Comparison of ENCODE assay signal across 8 mouse cellular contexts in genomic region chr9:107289211-107290076, GRCm38 (mm10). TPM values are rescaled to one million over a fixed set of nuclear protein-coding genes. Genes with fewer than 3 reads are reported as not detected.
A peak's percentile ranks its signal among the peaks of the same experiment; 100 is the strongest.
DNase-seq lines count a peak whose midpoint lies in the region; ATAC-seq and TF ChIP-seq lines count a peak whose summit lies in the region.

TSS of gene Mapkapk3 (minus strand) at chr9:107289877.

- TF ChIP-seq POLR2A in olfactory bulb, adult 2 months (IDR thresholded peaks at IDR 0.05; ENCODE audit: insufficient read depth, low read depth, low read length) = 0 out of 2 replicates have a peak, but pooled peaks have one; percentile 7

- peak within 1 kb of the TSS; percentile 47 for H3K9ac ChIP-seq in forebrain, embryonic 11.5 days (ENCODE audit: low read length)
- H3K9ac ChIP-seq in heart, postnatal 0 days (replicated peaks; ENCODE audit: low read depth, low read length) = peak within 1 kb of the TSS; percentile 61
- peak within 1 kb of the TSS; percentile 67 for H3K9ac ChIP-seq in lung, embryonic 16.5 days (ENCODE audit: low read length)

- ATAC-seq in forebrain, embryonic 11.5 days (replicated peaks; ENCODE audit: low FRiP score) = peak; percentile 81
- peak; percentile 91 for ATAC-seq in heart, postnatal 0 days (ENCODE audit: insufficient read depth, low read depth)
- ATAC-seq in lung, embryonic 16.5 days (ENCODE audit: low read depth) = peak; percentile 84

- TF ChIP-seq EP300 in heart, postnatal 0 days (IDR thresholded peaks at IDR 0.05; ENCODE audit: low read depth) = no peak

- peaks cover 11% of the 10 kb centered on the region; the same call in 1 of the 2 replicates for H3K4me1 ChIP-seq in brown adipose tissue, adult 24 weeks (ENCODE audit: control insufficient read depth, insufficient read depth, insufficient read length, low read length)
- peaks cover 7% of the 10 kb centered on the region; the same call in 1 of the 2 replicates for H3K4me1 ChIP-seq in forebrain, embryonic 11.5 days (replicated peaks; ENCODE audit: control insufficient read depth, insufficient read depth, low read length)
- peaks cover 12% of the 10 kb centered on the region; the same call in 1 of the 2 replicates for H3K4me1 ChIP-seq in heart, postnatal 0 days (ENCODE audit: control insufficient read depth, insufficient read depth)
- peaks cover 11% of the 10 kb centered on the region for H3K4me1 ChIP-seq in lung, embryonic 16.5 days (replicated peaks; ENCODE audit: control insufficient read depth, insufficient read depth, low read length)
- H3K4me1 ChIP-seq in olfactory bulb, adult 2 months (ENCODE audit: control insufficient read depth, insufficient read depth, low read length) = peaks cover 10% of the 10 kb centered on the region

- peak within 1 kb of the TSS; percentile 81 for H3K4me2 ChIP-seq in forebrain, embryonic 11.5 days (ENCODE audit: low read depth, low read length, severe bottlenecking)
- peak within 1 kb of the TSS; percentile 66 for H3K4me2 ChIP-seq in heart, postnatal 0 days (ENCODE audit: low read depth, low read length)
- peak within 1 kb of the TSS; percentile 78 for H3K4me2 ChIP-seq in lung, embryonic 16.5 days (ENCODE audit: low read depth, low read length)

- WGBS in forebrain, embryonic 11.5 days = 2% methylated on average over 46 of the region's 49 CpGs
- 3% methylated on average over 49 of the region's 49 CpGs for WGBS in heart, postnatal 0 days
- 3% methylated on average over 49 of the region's 49 CpGs for WGBS in lung, embryonic 16.5 days
- WGBS in olfactory bulb, adult 2 months = 6% methylated on average over 49 of the region's 49 CpGs

- no peaks in the 10 kb centered on the region for H3K36me3 ChIP-seq in forebrain, embryonic 11.5 days (ENCODE audit: control insufficient read depth, insufficient read depth, low read length)
- no peaks in the 10 kb centered on the region for H3K36me3 ChIP-seq in heart, postnatal 0 days (replicated peaks; ENCODE audit: control insufficient read depth, insufficient read depth, low read length)
- H3K36me3 ChIP-seq in lung, embryonic 16.5 days (ENCODE audit: control insufficient read depth, insufficient read depth, low read length) = no peaks in the 10 kb centered on the region

- H3K27me3 ChIP-seq in forebrain, embryonic 11.5 days (ENCODE audit: control insufficient read depth, insufficient read depth, low read length) = peaks cover 5% of the 10 kb centered on the region; the same call in 1 of the 2 replicates
- no peaks in the 10 kb centered on the region for H3K27me3 ChIP-seq in heart, postnatal 0 days (ENCODE audit: control insufficient read depth, insufficient read depth, low read length)
- no peaks in the 10 kb centered on the region for H3K27me3 ChIP-seq in lung, embryonic 16.5 days (ENCODE audit: control insufficient read depth, insufficient read depth, low read depth, low read length)

- DNase-seq in ES-CJ7 (ENCODE audit: low read depth, low spot score) = peak; percentile 81
- peak; percentile 89 for DNase-seq in forebrain, embryonic 11.5 days (ENCODE audit: low spot score)
- peak; percentile 96 for DNase-seq in heart, postnatal 0 days (ENCODE audit: low spot score)
- DNase-seq in kidney, postnatal 36 days = peak; percentile 95
- peak; percentile 89 for DNase-seq in thymus, postnatal 25 days

- peak within 1 kb of the TSS; percentile 96 for H3K27ac ChIP-seq in brown adipose tissue, adult 24 weeks (replicated peaks; ENCODE audit: low read depth, low read length)
- H3K27ac ChIP-seq in forebrain, embryonic 11.5 days (ENCODE audit: low read depth, low read length) = no peak within 1 kb of the TSS
- peak within 1 kb of the TSS; percentile 69 for H3K27ac ChIP-seq in heart, postnatal 0 days (ENCODE audit: low read depth)
- H3K27ac ChIP-seq in lung, embryonic 16.5 days (ENCODE audit: low read length) = peak within 1 kb of the TSS; percentile 91
- no peak within 1 kb of the TSS for H3K27ac ChIP-seq in olfactory bulb, adult 2 months (ENCODE audit: insufficient read depth, low read depth, low read length)

- TF ChIP-seq CTCF in heart, postnatal 0 days (IDR thresholded peaks at IDR 0.05; ENCODE audit: low read depth) = peak; percentile 35
- no peak; the same call in 1 of the 2 replicates for TF ChIP-seq CTCF in olfactory bulb, adult 2 months (IDR thresholded peaks at IDR 0.05; ENCODE audit: insufficient read depth, low read depth, low read length)

- no peaks in the 10 kb centered on the region for H3K9me3 ChIP-seq in forebrain, embryonic 11.5 days (ENCODE audit: control insufficient read depth, low read length)
- H3K9me3 ChIP-seq in heart, postnatal 0 days (replicated peaks; ENCODE audit: control insufficient read depth, low read length) = no peaks in the 10 kb centered on the region
- no peaks in the 10 kb centered on the region for H3K9me3 ChIP-seq in lung, embryonic 16.5 days (ENCODE audit: control insufficient read depth, low read length)

- peak within 1 kb of the TSS; percentile 87 for H3K4me3 ChIP-seq in brown adipose tissue, adult 24 weeks (ENCODE audit: insufficient read depth, low read depth, low read length)
- peak within 1 kb of the TSS; percentile 42 for H3K4me3 ChIP-seq in forebrain, embryonic 11.5 days (ENCODE audit: low read depth, low read length)
- peak within 1 kb of the TSS; percentile 61 for H3K4me3 ChIP-seq in heart, postnatal 0 days (ENCODE audit: low read depth, low read length)
- peak within 1 kb of the TSS; percentile 58 for H3K4me3 ChIP-seq in lung, embryonic 16.5 days (ENCODE audit: low read length)
- peak within 1 kb of the TSS; percentile 42 for H3K4me3 ChIP-seq in olfactory bulb, adult 2 months (ENCODE audit: insufficient read depth, low read depth, low read length)

RNA-seq across cellular contexts. Expression of gene Mapkapk3, which starts in this region (rescaled TPM):
- polyA plus RNA-seq in brown adipose tissue, adult 24 weeks (2012; ENCODE audit: insufficient read depth, insufficient read length, missing spikeins) = 18.4 and 23.6 TPM in 2 replicates
- polyA plus RNA-seq in forebrain, embryonic 11.5 days (2014; fragmentation: Nextera tagmentation; extraction: Ambion mirVana) = 3.2 and 4.9 TPM in 2 replicates
- 14.8 and 24.0 TPM in 2 replicates for total RNA-seq in heart, postnatal 0 days (2014; rRNA removed; ENCODE audit: low replicate concordance)
- polyA plus RNA-seq in heart, postnatal 0 days (2015; fragmentation: Nextera tagmentation; extraction: Ambion mirVana) = 13.0 and 15.1 TPM in 2 replicates
- 17.8 and 20.6 TPM in 2 replicates for polyA plus RNA-seq in lung, embryonic 16.5 days (2015; fragmentation: Nextera tagmentation; extraction: Ambion mirVana)
- not detected in 2 replicates for polyA plus RNA-seq in olfactory bulb, adult 2 months (2012; ENCODE audit: insufficient read depth, insufficient read length, low replicate concordance, missing spikeins)

Comparison
In these comparisons a context has a peak if more than half of its experiments do, and no peak if none do; other contexts are left out.
1. H3K27ac ChIP-seq: peak in brown adipose tissue, adult 24 weeks (single experiment), heart, postnatal 0 days (single experiment) and lung, embryonic 16.5 days (single experiment); none in forebrain, embryonic 11.5 days (single experiment) and olfactory bulb, adult 2 months (single experiment).
2. Peak in every context shown above with its lines, with median percentiles within 50 percentile points of each other: DNase-seq, H3K4me3 ChIP-seq, ATAC-seq, H3K4me2 ChIP-seq and H3K9ac ChIP-seq.